Mouse (Mus musculus) lung, postnatal 25 days (tissue): ENCODE results near the gene Adck2.
A peak's percentile ranks its signal among the peaks of the same experiment; 100 is the strongest.

Source experiments
- DNase-seq: peaks from one replicate; pipeline ENCODE4 v3.0.0; 2022; ENCODE audit warnings: low spot score

The Adck2 gene

GRCm38 (mm10) chr6:39573791-39574554, at the start of gene Adck2:
Gene Adck2, plus strand, starts transcription at chr6:39573873.
- DNase-seq, result peak; percentile 86

GRCm38 (mm10) chr6:39526797-39527196, 46.9 kb upstream of the Adck2 start:
- peak; percentile 29 for DNase-seq

- peak; percentile 28 for DNase-seq
These were observed 46.3 kb upstream of the Adck2 start for GRCm38 (mm10) chr6:39527337-39527784.

GRCm38 (mm10) chr6:39527811-39528210, 45.9 kb upstream of the Adck2 start:
- no peak for DNase-seq

- DNase-seq, result peak; percentile 25
These were observed 44.8 kb upstream of the Adck2 start for GRCm38 (mm10) chr6:39528671-39529535.

GRCm38 (mm10) chr6:39534944-39535343, 38.7 kb upstream of the Adck2 start:
- DNase-seq, result no peak

GRCm38 (mm10) chr6:39536621-39537020, 37.1 kb upstream of the Adck2 start:
- DNase-seq, result no peak

GRCm38 (mm10) chr6:39537276-39537675, 36.4 kb upstream of the Adck2 start:
- DNase-seq, result no peak

GRCm38 (mm10) chr6:39538227-39538626, 35.4 kb upstream of the Adck2 start:
- DNase-seq, result no peak

GRCm38 (mm10) chr6:39539679-39540155, 34.0 kb upstream of the Adck2 start:
- peak; percentile 50 for DNase-seq

- DNase-seq, result no peak
These were observed 33.1 kb upstream of the Adck2 start for GRCm38 (mm10) chr6:39540563-39540962.

GRCm38 (mm10) chr6:39542631-39543597, 30.8 kb upstream of the Adck2 start:
- peak; percentile 61 for DNase-seq

GRCm38 (mm10) chr6:39543769-39544420, 29.8 kb upstream of the Adck2 start:
- DNase-seq, result peak; percentile 53

GRCm38 (mm10) chr6:39545474-39545873, 28.2 kb upstream of the Adck2 start:
- DNase-seq, result no peak

GRCm38 (mm10) chr6:39548030-39548429, 25.6 kb upstream of the Adck2 start:
- no peak for DNase-seq

- DNase-seq, result no peak
These were observed 21.6 kb upstream of the Adck2 start for GRCm38 (mm10) chr6:39551981-39552636.

- DNase-seq, result no peak
These were observed 18.6 kb upstream of the Adck2 start for GRCm38 (mm10) chr6:39554888-39555647.

- no peak for DNase-seq
These were observed 18.1 kb upstream of the Adck2 start for GRCm38 (mm10) chr6:39555648-39555945.

- no peak for DNase-seq
These were observed 16.6 kb upstream of the Adck2 start for GRCm38 (mm10) chr6:39556900-39557659.
